Mouse (Mus musculus) thymus, adult 18-20 months (tissue): Measurements from ENCODE around the gene St6galnac3.

Source experiments
- DNase-seq, 2 experiments: peaks; one replicate each; pipeline ENCODE4 v3.0.0; 2022; ENCODE audit warnings: mixed read lengths in 2 of 2

Gene St6galnac3

GRCm38 (mm10) chr3:153689793-153690291, 35.1 kb downstream of the St6galnac3 start:
- no peak for DNase-seq

- no peak for DNase-seq
Observed at GRCm38 (mm10) chr3:153687896-153688295, 37.1 kb downstream of the St6galnac3 start.

- DNase-seq: no peak
Observed at GRCm38 (mm10) chr3:153684909-153685308, 40.1 kb downstream of the St6galnac3 start.

GRCm38 (mm10) chr3:153682303-153682702, 42.7 kb downstream of the St6galnac3 start:
- no peak for DNase-seq

- no peak for DNase-seq
Observed at GRCm38 (mm10) chr3:153681720-153682119, 43.3 kb downstream of the St6galnac3 start.

GRCm38 (mm10) chr3:153675832-153676231, 49.1 kb downstream of the St6galnac3 start:
- no peak for DNase-seq

DNA sequence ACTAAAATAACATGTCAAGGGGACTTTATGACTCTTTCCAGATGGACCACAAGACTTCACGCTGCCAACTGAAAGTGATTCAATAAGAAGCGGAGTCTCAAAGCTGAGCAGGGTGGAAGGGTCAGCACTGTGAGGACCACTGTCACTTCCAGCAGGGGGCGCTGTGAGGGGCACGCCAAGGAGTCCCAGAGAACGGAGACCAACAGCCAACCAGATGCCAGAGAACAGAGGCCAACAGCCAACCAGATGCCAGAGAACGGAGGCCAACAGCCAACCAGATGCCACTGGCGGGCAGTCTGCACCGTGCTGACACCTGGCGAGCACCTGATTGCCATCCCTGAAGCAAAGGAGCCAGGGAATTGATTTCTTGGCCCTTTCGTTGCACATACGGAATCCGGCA, 49.9 kb downstream of the St6galnac3 start:
- peak in 1 of 2 experiments; percentile 10 for DNase-seq

GRCm38 (mm10) chr3:153674359-153674758, 50.6 kb downstream of the St6galnac3 start:
- no peak for DNase-seq

DNA sequence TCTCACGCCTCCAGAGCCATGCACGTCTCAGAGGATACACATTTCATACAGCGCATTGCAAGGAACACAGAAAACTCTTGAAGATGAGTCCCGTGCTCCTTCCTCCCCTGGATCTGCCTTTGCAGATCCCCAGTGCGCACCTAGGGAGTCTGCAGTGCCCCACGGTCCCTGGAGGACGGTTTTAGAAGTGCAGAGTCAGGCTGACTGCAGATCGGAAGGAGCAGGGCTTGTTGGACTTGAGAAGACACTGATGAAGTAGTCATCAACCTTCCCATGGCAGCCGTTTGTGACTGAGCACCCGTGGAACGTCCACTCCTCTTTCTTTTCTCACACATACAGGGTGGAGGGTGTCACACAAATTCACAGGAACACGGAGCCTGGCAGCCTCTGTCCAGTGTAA, 51.5 kb downstream of the St6galnac3 start:
- DNase-seq: no peak

DNA sequence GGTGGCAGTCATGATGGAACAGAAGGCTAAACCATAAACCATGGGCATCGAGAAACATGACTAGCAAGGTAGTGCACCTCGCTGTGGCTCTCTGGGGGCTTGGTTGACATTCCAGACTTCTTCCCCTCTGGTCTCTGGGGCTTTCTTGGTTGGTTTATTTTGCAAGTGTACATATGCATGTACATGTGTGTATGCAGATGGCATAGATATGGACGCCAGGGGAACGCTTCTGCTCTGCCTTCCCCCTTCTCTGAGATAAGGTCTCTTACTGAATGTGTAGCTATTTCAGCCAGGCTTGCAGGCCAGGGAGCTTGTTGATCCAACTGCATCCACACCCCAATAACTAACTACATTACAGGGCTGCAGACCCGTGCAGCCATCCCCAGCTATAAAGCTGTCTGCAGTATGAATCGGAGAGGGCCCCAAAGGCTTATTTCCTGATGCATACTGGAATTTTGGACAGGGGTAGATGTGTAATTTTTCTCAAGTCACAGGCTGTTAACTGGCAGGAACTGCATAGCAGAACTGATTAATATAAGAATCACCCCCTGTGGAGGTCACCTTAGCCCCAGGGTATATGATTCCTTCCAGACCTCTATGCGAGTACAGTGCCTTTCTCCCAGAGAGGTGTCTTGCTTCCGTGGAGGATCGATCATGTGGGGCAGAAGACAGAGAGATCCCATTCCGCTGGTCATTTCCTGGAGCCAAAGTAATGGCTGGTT, 53.9 kb downstream of the St6galnac3 start:
- DNase-seq: no peak

DNA sequence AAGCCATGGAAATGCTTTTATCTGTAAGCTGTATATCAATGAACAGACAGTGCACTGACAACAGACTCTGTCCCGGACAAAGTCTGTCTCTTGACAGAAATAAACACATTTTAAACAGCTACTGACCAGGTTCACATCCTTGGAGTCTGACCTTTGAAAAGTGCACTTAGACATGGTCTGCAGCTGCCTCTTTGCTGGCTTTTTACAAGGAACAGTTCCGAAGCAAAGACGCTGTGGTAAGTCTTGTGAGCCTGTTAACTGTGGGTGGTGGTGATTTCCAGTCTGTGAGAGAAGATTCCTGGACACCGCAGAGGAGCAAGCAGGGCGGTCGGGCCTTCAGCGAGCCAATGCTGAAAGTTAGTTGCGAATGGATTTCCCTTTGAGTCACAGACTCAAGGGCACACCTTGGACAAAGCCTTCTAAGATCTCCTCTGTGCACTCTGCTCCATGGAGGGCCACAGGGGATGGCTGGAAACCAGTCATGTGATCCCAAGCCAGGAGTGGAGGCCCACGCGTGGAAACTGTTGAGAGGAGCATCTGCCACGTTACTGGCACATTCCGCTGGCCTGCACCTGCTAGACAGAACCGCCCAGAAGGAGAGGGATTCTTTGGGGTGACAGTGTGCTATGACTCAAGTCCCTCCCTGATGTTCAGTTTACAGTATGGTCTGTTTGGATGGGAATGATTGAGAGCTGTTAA, 55.1 kb downstream of the St6galnac3 start:
- DNase-seq: no peak

- no peak for DNase-seq
Observed at GRCm38 (mm10) chr3:153669329-153669728, 55.6 kb downstream of the St6galnac3 start.

DNA sequence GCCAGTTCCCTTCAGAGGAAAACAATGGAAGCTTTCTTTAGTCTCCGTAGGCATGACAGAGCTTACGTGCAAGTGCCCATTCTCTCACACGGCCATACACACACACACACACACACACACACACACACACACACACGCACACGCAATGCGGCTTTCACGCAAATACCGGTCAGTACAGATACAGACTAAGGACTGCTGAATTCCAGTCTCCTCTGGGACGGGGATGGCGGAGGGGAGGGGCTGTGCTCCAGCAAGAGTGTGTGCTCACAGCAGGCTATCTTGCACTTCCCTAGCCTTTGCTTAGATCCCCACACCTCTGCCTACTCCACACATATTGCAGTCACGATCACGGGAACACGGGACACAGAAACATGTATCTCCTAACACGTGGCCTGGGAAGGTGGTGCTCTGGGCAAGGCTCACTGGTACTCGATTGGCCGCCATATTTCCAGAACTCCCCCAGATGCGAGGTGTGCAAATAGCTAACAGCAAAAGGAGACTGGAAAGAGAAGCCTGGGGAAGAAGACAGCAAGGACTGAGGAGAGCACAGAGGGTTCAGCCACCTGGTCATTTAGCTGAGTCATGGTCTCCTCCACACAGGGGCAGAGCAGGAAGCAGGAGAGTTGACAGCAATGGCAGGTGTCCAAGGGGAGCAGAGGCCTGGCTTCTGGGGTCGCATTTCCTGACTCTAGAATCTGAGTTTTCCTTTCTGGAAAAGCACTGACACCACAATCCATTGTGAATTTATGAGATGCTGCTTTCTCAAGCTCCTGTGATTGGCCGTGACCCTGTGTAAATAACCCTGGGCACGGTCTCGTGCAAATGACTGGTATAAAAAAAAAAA, 56.3 kb downstream of the St6galnac3 start:
- DNase-seq: no peak

GRCm38 (mm10) chr3:153664696-153665095, 60.3 kb downstream of the St6galnac3 start:
- no peak for DNase-seq

GRCm38 (mm10) chr3:153663841-153664427, 61.0 kb downstream of the St6galnac3 start:
- no peak for DNase-seq

- DNase-seq: no peak
Observed at GRCm38 (mm10) chr3:153662796-153663195, 62.2 kb downstream of the St6galnac3 start.

GRCm38 (mm10) chr3:153661927-153662326, 63.0 kb downstream of the St6galnac3 start:
- DNase-seq: no peak

DNA sequence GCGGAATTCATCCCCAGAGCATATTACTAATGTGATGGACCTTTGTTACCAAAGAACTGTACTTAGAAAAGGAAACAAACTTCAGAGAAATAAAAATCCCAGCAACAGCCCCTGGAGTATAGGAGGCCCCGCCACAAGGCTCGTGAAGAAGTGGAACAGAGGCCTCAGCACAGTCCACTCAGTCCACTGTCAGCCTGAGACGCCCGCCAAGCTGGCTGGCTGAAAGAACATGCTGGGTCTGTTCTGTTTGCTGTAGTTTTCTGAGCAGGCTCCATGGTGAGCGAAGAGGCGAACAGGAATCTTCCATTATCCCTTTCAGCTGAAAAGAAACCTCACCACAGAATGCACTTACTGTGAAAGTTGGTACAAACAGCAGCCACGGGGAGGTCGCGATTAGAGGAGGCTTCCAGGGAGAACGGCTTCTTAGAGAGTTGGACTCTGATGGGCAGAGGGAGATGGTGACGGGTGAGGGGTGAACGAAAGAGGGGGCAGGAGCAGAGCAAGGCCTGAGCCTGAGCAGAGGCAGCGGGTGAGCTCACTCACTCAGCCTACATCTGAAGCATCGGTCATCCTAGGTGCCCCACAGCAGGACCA, 65.3 kb downstream of the St6galnac3 start:
- DNase-seq: no peak

DNA sequence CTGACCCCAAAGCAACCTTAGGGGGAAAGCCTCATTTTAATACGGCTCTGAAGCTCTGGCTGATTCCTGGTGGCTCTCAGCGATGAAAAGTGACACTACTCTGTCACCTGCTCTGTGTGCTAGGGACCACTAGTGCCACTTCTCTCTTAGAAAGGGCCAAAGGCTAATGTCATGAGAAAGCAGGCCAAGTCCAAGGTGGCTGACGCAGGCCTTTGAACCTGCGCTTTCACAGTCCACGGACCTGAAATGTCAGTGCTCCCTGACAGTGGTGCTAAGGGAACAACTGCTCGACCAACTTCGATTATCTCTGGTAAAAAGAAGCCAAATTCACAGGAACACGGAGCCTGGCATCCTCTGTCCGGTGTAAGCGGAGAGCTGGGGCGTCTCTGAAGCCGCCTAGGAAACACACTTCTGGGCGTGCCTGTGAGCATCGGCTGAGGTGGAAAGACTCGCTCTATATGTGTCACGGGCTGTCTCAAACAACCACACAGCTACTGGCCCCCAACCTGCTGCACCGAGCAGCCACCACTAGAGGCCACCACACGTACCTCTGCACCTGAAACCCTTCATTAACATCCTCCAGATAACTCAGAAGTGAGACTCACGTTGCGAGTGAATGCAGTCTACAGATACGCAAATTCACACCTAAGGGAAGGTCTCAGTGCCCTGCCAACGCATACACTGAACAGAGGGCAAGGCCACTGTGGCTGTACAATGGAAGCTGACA, 66.8 kb downstream of the St6galnac3 start:
- DNase-seq: peak in 1 of 2 experiments; percentile 11

DNA sequence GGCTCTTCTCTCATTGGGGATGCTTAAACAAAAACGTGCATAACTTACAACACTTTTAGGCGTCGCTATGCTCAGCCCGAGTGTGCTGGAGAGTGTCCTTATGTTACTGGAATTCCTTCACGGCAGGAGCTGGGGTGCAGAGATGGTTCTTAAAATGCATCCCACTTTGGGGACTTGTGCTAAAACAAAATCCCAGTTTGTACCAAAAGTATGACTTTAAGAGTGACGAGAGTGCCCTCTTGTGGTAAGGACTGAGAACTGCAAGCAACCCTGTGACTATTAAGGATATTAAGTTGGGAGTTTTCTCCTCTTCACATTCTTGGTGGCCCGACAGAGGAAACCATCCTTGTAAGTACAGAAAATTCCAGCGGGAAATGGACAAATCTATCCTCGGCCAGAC, 69.9 kb downstream of the St6galnac3 start:
- peak in 1 of 2 experiments; percentile 10 for DNase-seq

- DNase-seq: no peak
Observed at GRCm38 (mm10) chr3:153652850-153653249, 72.1 kb downstream of the St6galnac3 start.

DNA sequence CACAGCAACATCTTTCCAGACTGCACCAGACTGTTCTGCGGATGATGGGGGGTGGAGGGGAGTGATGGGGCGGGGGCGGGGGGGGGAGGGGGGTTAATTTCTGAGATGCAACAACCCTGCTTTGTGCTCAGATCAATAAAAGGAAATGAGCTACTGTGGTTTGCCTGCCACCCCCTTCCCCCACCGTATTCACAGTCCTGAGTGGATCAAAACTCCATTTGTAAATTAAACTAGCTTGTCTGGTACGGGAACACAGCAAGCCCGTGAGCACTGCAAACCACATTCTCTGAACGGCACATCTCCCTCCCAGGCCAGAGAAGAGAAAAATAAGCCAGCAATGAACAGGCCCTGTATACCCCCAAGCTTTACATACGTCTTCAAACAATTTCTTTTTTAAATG, 76.3 kb downstream of the St6galnac3 start:
- no peak for DNase-seq
